Mouse (Mus musculus): ENCODE data around the gene Gm3194. TPM values are rescaled to one million over a fixed set of nuclear protein-coding genes. Genes with fewer than 3 reads are reported as not detected.
"Not testable (repeated sequence)": the region's sequence is repeated elsewhere in the genome, so short reads cannot be mapped to it uniquely, and the experiment has no call there.

The Gm3194 gene
- total RNA-seq (2021): 0.73 TPM in 1 of 2 replicates, not detected in the other
- long read RNA-seq: 0 reads

GRCm38 (mm10) chr14:5455367-5455766 is at the start of gene Gm3194:
Gm3194 (minus strand) TSS chr14:5455467.
- not testable (repeated sequence) for DNase-seq

- DNase-seq: not testable (repeated sequence)
Observed at GRCm38 (mm10) chr14:5501374-5501773, 46.1 kb upstream of the Gm3194 start, which contains the start of gene Gm3488. Gm3488 (plus strand) TSS chr14:5501674.

- DNase-seq: not testable (repeated sequence)
Observed at GRCm38 (mm10) chr14:5483907-5484306, 28.6 kb upstream of the Gm3194 start, which contains the start of gene Gm3187. Gm3187 (plus strand) TSS chr14:5484207.

- not testable (repeated sequence) for DNase-seq
Observed at GRCm38 (mm10) chr14:5477730-5478129, 22.5 kb upstream of the Gm3194 start, which contains the start of gene Gm8246. Gm8246 (minus strand) TSS chr14:5477830.

- not testable (repeated sequence) for DNase-seq
Observed at GRCm38 (mm10) chr14:5460469-5460868, 5.2 kb upstream of the Gm3194 start.

GRCm38 (mm10) chr14:5388949-5389348 is 66.3 kb downstream of the Gm3194 start, which contains the start of gene Gm3500:
Gm3500 (minus strand) TSS chr14:5389049.
- not testable (repeated sequence) for DNase-seq

Other genes with a start within 250 kb of the Gm3194 start
- gene Gm3526, start 194.9 kb downstream of the Gm3194 start, total RNA-seq (2021): not detected in 2 replicates
- not detected in 2 replicates for gene Gm3542, start 120.5 kb downstream of the Gm3194 start, total RNA-seq (2021)
- gene Gm3500, start 66.4 kb downstream of the Gm3194 start, total RNA-seq (2021): not detected in 2 replicates
- not detected in 2 replicates for gene Gm8246, start 22.4 kb upstream of the Gm3194 start, total RNA-seq (2021)
- gene Gm3187, start 28.7 kb upstream of the Gm3194 start, total RNA-seq (2021): not detected in 2 replicates
- gene Gm3488, start 46.2 kb upstream of the Gm3194 start, total RNA-seq (2021): 0.58 TPM in 1 of 2 replicates, not detected in the other
- gene Gm3532, start 83.0 kb upstream of the Gm3194 start, total RNA-seq (2021): not detected in 2 replicates
- not detected in 2 replicates for gene Gm8265, start 177.6 kb upstream of the Gm3194 start, total RNA-seq (2021)
- not detected in 2 replicates for gene Gm9603, start 232.0 kb upstream of the Gm3194 start, total RNA-seq (2021)